Mouse (Mus musculus): ENCODE results near the gene Cdca5. TPM values are rescaled to one million over a fixed set of nuclear protein-coding genes. Genes with fewer than 3 reads are reported as not detected.

Gene Cdca5
- polyA plus RNA-seq, 1 experiment from 2014 or later, result 28.2 TPM

- Histone ChIP-seq H3K9ac (ENCODE audit: low read length) (peak within 1 kb of the TSS; percentile 77), H3K27ac (ENCODE audit: low read depth, low read length) (peak within 1 kb of the TSS; percentile 83), H3K4me3 (ENCODE audit: low read depth, low read length) (peak within 1 kb of the TSS; percentile 49), H3K4me2 (ENCODE audit: low read length) (peak within 1 kb of the TSS; percentile 93), H3K4me1 (ENCODE audit: control insufficient read depth, insufficient read depth, low read length) (peaks cover 9% of the 10 kb centered on the region; the same call in 1 of the 2 replicates), H3K36me3 (ENCODE audit: control insufficient read depth, insufficient read depth, low read length) (peaks cover 32% of the 10 kb centered on the region), H3K27me3 (replicated peaks; ENCODE audit: control insufficient read depth, insufficient read depth, low read length) (no peaks in the 10 kb centered on the region), H3K9me3 (replicated peaks; ENCODE audit: control insufficient read depth, low read length) (no peaks in the 10 kb centered on the region)
- DNase-seq (ENCODE audit: low spot score), result peak; percentile 94
- WGBS, result 10% methylated on average over 30 of the region's 33 CpGs
- peak; percentile 93 for ATAC-seq
These were observed 16.9 kb upstream of the Cdca5 start, which contains the start of gene Tm7sf2 for GRCm38 (mm10) chr19:6067724-6068415. Gene Tm7sf2, minus strand, starts transcription at chr19:6068373.

DNA sequence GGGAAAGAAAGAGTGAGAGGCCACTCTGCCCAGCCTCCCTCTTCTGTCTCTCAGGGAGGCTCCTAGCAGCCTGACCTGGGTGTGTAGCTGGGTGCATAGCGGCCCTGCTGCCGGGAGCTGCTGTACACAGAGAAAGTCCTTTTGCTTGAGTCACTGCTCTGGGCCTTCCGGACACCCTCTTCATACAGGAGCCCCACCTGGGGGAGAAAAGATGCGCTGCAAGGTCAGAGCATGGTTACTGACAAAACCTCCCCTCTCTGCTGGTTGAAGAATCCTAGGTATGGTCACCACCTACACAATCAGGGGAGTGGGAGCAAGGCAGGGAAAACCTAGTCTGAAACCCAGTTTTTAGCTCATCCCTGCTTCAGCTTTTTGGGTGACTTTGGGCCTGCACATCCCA is 15.8 kb upstream of the Cdca5 start:
- peaks cover 9% of the 10 kb centered on the region; the same call in 1 of the 2 replicates for H3K4me1 ChIP-seq (ENCODE audit: control insufficient read depth, insufficient read depth, low read length)
- no peak overlapping the region for H3K27ac ChIP-seq (ENCODE audit: low read depth, low read length)
- no peak for DNase-seq (ENCODE audit: low spot score)

GRCm38 (mm10) chr19:6069851-6070250 is 14.9 kb upstream of the Cdca5 start:
- DNase-seq (ENCODE audit: low spot score) (no peak), ATAC-seq (no peak)
- no peak overlapping the region for H3K4me3 ChIP-seq (ENCODE audit: low read depth, low read length)
- no peaks in the 10 kb centered on the region for H3K27me3 ChIP-seq (replicated peaks; ENCODE audit: control insufficient read depth, insufficient read depth, low read length)
- no peak overlapping the region for H3K27ac ChIP-seq (ENCODE audit: low read depth, low read length)
- peaks cover 44% of the 10 kb centered on the region for H3K36me3 ChIP-seq (ENCODE audit: control insufficient read depth, insufficient read depth, low read length)
- peaks cover 9% of the 10 kb centered on the region; the same call in 1 of the 2 replicates for H3K4me1 ChIP-seq (ENCODE audit: control insufficient read depth, insufficient read depth, low read length)
- H3K9ac ChIP-seq (ENCODE audit: low read length), result no peak overlapping the region
- H3K9me3 ChIP-seq (replicated peaks; ENCODE audit: control insufficient read depth, low read length), result no peaks in the 10 kb centered on the region
- WGBS, result 93% methylated on average over 10 of the region's 10 CpGs
- H3K4me2 ChIP-seq (ENCODE audit: low read length), result no peak overlapping the region

More for the DNA sequence above, 15.8 kb upstream of the Cdca5 start:
- no peak overlapping the region for H3K4me2 ChIP-seq (ENCODE audit: low read length)
- H3K27me3 ChIP-seq (replicated peaks; ENCODE audit: control insufficient read depth, insufficient read depth, low read length), result no peaks in the 10 kb centered on the region
- no peaks in the 10 kb centered on the region for H3K9me3 ChIP-seq (replicated peaks; ENCODE audit: control insufficient read depth, low read length)
- no peak for ATAC-seq
- no peak overlapping the region for H3K4me3 ChIP-seq (ENCODE audit: low read depth, low read length)
- peaks cover 37% of the 10 kb centered on the region for H3K36me3 ChIP-seq (ENCODE audit: control insufficient read depth, insufficient read depth, low read length)
- H3K9ac ChIP-seq (ENCODE audit: low read length), result no peak overlapping the region
- 81% methylated on average over 4 of the region's 4 CpGs for WGBS

DNA sequence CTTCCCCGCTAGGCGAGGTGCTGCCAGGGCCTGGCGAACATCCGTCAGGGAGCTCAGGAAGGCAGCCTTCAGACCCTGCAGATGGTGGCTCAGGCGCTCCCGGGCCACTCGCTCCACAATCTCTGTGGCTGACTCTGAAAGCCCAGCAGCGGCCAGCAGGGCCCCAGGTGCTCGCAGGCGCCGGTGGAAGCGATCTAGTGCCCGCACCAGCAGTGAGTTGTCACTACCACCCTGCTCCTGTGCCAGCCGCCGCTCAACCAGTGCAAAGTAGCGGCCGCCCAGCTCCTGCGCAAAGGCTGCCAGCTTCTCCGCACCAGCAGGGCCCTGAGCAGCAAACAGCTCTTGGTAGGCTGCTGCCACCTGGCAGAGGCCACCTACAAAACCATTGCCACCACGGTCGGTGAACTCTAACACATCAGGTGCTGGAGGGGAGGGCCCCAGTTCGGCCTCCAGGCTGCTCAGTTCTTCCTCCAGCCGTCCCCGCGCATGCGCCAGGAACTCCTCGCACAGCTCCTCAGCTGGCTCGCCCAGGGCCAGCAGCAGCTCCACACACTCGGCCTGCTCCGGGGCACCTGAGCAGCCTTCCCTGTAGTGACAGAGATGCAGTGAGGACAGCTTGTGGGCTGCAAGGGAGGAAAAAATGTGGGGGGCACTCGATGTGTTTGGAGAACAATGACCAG is 14.1 kb upstream of the Cdca5 start:
- Histone ChIP-seq H3K9ac (ENCODE audit: low read length) (no peak overlapping the region), H3K9me3 (replicated peaks; ENCODE audit: control insufficient read depth, low read length) (no peaks in the 10 kb centered on the region), H3K27ac (ENCODE audit: low read depth, low read length) (no peak overlapping the region), H3K4me2 (ENCODE audit: low read length) (no peak overlapping the region), H3K36me3 (ENCODE audit: control insufficient read depth, insufficient read depth, low read length) (peaks cover 49% of the 10 kb centered on the region), H3K4me1 (ENCODE audit: control insufficient read depth, insufficient read depth, low read length) (peaks cover 9% of the 10 kb centered on the region; the same call in 1 of the 2 replicates), H3K27me3 (replicated peaks; ENCODE audit: control insufficient read depth, insufficient read depth, low read length) (no peaks in the 10 kb centered on the region), H3K4me3 (ENCODE audit: low read depth, low read length) (no peak overlapping the region)
- ATAC-seq, result no peak
- DNase-seq (ENCODE audit: low spot score), result no peak
- 92% methylated on average over 31 of the region's 31 CpGs for WGBS

DNA sequence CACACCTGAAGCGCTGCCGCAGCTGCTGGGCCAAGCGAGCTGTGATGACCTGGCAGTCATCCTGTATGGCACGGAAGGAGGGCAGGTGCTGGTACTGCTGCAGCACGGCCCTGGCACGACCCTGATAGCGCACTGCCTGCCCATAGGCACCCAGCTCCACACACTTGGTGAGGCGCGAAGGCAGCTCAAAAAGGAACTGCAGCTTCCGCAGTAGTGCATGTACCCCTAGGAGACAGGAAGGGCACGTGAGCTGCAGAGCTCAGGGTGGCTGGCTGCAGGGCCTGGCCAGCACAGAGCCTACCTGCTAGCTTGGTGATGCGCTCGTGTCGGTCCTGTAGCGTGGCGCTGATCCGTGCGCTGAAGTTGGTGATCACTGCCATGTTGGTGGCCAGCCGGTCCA is 13.5 kb upstream of the Cdca5 start:
- Histone ChIP-seq H3K27me3 (replicated peaks; ENCODE audit: control insufficient read depth, insufficient read depth, low read length) (no peaks in the 10 kb centered on the region), H3K4me2 (ENCODE audit: low read length) (no peak overlapping the region), H3K4me3 (ENCODE audit: low read depth, low read length) (no peak overlapping the region), H3K9me3 (replicated peaks; ENCODE audit: control insufficient read depth, low read length) (no peaks in the 10 kb centered on the region), H3K4me1 (ENCODE audit: control insufficient read depth, insufficient read depth, low read length) (peaks cover 10% of the 10 kb centered on the region), H3K36me3 (ENCODE audit: control insufficient read depth, insufficient read depth, low read length) (peaks cover 49% of the 10 kb centered on the region), H3K27ac (ENCODE audit: low read depth, low read length) (no peak overlapping the region), H3K9ac (ENCODE audit: low read length) (no peak overlapping the region)
- 96% methylated on average over 19 of the region's 19 CpGs for WGBS
- no peak for ATAC-seq
- no peak for DNase-seq (ENCODE audit: low spot score)

DNA sequence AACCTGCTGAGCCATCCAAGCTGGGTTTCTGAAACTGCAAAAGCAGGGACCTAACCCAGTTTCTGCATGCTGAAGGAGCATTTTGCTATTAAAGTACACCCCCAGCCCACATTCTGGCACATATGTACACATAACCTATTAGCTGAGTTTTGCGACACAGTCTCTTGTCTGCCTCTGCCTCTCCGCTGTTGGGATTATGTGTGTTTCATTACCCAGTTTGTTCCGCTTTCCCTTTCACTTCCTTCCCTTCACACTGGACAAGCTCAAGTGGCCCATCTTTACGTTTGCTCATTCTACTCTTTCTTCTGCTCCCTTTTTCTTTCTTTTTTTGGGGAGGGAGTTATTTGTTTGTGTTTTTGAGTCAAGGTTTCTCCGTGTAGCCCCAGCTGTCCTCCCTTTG is 10.9 kb upstream of the Cdca5 start:
- 92% methylated on average over 5 of the region's 5 CpGs for WGBS
- ATAC-seq, result no peak
- Histone ChIP-seq H3K27ac (ENCODE audit: low read depth, low read length) (no peak overlapping the region), H3K9me3 (replicated peaks; ENCODE audit: control insufficient read depth, low read length) (no peaks in the 10 kb centered on the region), H3K36me3 (ENCODE audit: control insufficient read depth, insufficient read depth, low read length) (peaks cover 46% of the 10 kb centered on the region), H3K4me1 (ENCODE audit: control insufficient read depth, insufficient read depth, low read length) (peaks cover 7% of the 10 kb centered on the region), H3K9ac (ENCODE audit: low read length) (no peak overlapping the region), H3K27me3 (replicated peaks; ENCODE audit: control insufficient read depth, insufficient read depth, low read length) (no peaks in the 10 kb centered on the region), H3K4me2 (ENCODE audit: low read length) (no peak overlapping the region), H3K4me3 (ENCODE audit: low read depth, low read length) (no peak overlapping the region)
- DNase-seq (ENCODE audit: low spot score), result no peak

GRCm38 (mm10) chr19:6076564-6077393 is 8.0 kb upstream of the Cdca5 start, which contains the start of gene Vps51:
Gene Vps51, minus strand, starts transcription at chr19:6077231.
- ATAC-seq, result peak; percentile 90
- no peaks in the 10 kb centered on the region for H3K27me3 ChIP-seq (replicated peaks; ENCODE audit: control insufficient read depth, insufficient read depth, low read length)
- 1% methylated on average over 33 of the region's 33 CpGs for WGBS
- peak within 1 kb of the TSS; percentile 87 for H3K4me2 ChIP-seq (ENCODE audit: low read length)
- H3K36me3 ChIP-seq (ENCODE audit: control insufficient read depth, insufficient read depth, low read length), result peaks cover 41% of the 10 kb centered on the region
- H3K9me3 ChIP-seq (replicated peaks; ENCODE audit: control insufficient read depth, low read length), result no peaks in the 10 kb centered on the region
- H3K4me3 ChIP-seq (ENCODE audit: low read depth, low read length), result peak within 1 kb of the TSS; percentile 56
- peak within 1 kb of the TSS; percentile 70 for H3K9ac ChIP-seq (ENCODE audit: low read length)
- H3K4me1 ChIP-seq (ENCODE audit: control insufficient read depth, insufficient read depth, low read length), result peaks cover 7% of the 10 kb centered on the region
- peak within 1 kb of the TSS; percentile 49; the same call in 1 of the 2 replicates for H3K27ac ChIP-seq (ENCODE audit: low read depth, low read length)
- DNase-seq (ENCODE audit: low spot score), result peak; percentile 94

DNA sequence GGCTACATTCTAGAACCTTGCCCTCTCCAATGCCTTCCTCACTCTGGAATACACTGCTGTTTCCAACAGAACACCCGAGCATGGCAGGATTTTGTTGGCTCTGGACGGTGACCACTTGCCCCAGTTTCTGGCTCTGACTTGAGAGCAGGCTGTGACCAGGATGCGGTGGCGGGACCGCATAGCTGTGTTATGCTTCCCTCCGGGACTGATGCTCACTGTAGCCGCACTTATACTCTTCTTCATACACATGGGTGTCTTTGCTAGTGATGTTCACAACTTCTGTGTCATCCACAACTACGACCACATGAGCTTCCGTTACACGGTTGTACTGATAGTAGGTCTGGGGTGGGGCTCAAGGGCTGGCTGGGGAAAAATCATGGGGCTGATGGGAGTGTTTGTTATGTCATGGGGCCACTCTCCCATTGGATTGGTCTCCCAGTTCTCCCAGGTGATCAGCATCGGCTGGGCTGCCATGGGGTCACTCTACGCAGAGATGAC is 4.8 kb upstream of the Cdca5 start, which contains the start of gene Tmem262:
Tmem262 (plus strand) TSS at position 51 of the 498 bp plus-strand sequence.
- WGBS, result 95% methylated on average over 12 of the region's 12 CpGs
- H3K36me3 ChIP-seq (ENCODE audit: control insufficient read depth, insufficient read depth, low read length), result peaks cover 33% of the 10 kb centered on the region
- DNase-seq (ENCODE audit: low spot score) (no peak), ATAC-seq (no peak)
- H3K4me2 ChIP-seq (ENCODE audit: low read length), result no peak within 1 kb of the TSS
- H3K9ac ChIP-seq (ENCODE audit: low read length), result no peak within 1 kb of the TSS
- no peak within 1 kb of the TSS for H3K4me3 ChIP-seq (ENCODE audit: low read depth, low read length)
- no peak within 1 kb of the TSS for H3K27ac ChIP-seq (ENCODE audit: low read depth, low read length)
- no peaks in the 10 kb centered on the region for H3K9me3 ChIP-seq (replicated peaks; ENCODE audit: control insufficient read depth, low read length)
- peaks cover 13% of the 10 kb centered on the region for H3K4me1 ChIP-seq (ENCODE audit: control insufficient read depth, insufficient read depth, low read length)
- no peaks in the 10 kb centered on the region for H3K27me3 ChIP-seq (replicated peaks; ENCODE audit: control insufficient read depth, insufficient read depth, low read length)
